ENCODE assay signal across 10 mouse cellular contexts in genomic region chr4:22095257-22096031, GRCm38 (mm10).
DNase-seq lines count a peak whose midpoint lies in the region; ATAC-seq and TF ChIP-seq lines count a peak whose summit lies in the region.
"Had no signal": no experiment of that assay in that cellular context is flagged by ENCODE, and none has a peak within 500 bp of the region (broad histone marks: within the 10 kb centered on the region; RNA-seq: fewer than 3 reads in every experiment).

No protein-coding gene starts in this region.

- H3K27me3 ChIP-seq in hindbrain, embryonic 10.5 days (ENCODE audit: insufficient read depth, poor library complexity, severe bottlenecking) = no peaks in the 10 kb centered on the region
- no peaks in the 10 kb centered on the region for H3K27me3 ChIP-seq in midbrain, embryonic 15.5 days (replicated peaks)

- H3K27ac ChIP-seq in gastrocnemius, adult 2 months = no peak overlapping the region
- 0 out of 2 replicates have a peak overlapping the region, but pooled peaks have one; percentile 29 for H3K27ac ChIP-seq in cortical plate, adult 2 months (ENCODE audit: insufficient read depth, low read length)
- peak overlapping the region; percentile 85 for H3K27ac ChIP-seq in hindbrain, embryonic 10.5 days
- peak overlapping the region; percentile 62 for H3K27ac ChIP-seq in midbrain, embryonic 15.5 days

- no peak overlapping the region for H3K4me3 ChIP-seq in gastrocnemius, adult 2 months
- H3K4me3 ChIP-seq in cortical plate, adult 2 months (ENCODE audit: insufficient read depth, low read length) = no peak overlapping the region
- H3K4me3 ChIP-seq in hindbrain, embryonic 10.5 days = no peak overlapping the region
- no peak overlapping the region for H3K4me3 ChIP-seq in midbrain, embryonic 15.5 days

- TF ChIP-seq POLR2A in cortical plate, adult 2 months (IDR thresholded peaks at IDR 0.05; ENCODE audit: extremely low read depth, insufficient read depth, low read length) = no peak

- peak; percentile 78 for ATAC-seq in midbrain, embryonic 15.5 days (replicated peaks)

- H3K4me1 ChIP-seq in cortical plate, adult 2 months (ENCODE audit: control insufficient read depth, insufficient read depth, low read length) = no peaks in the 10 kb centered on the region
- H3K4me1 ChIP-seq in hindbrain, embryonic 10.5 days (replicated peaks) = peaks cover 18% of the 10 kb centered on the region
- H3K4me1 ChIP-seq in midbrain, embryonic 15.5 days = peaks cover 14% of the 10 kb centered on the region

- no peak for TF ChIP-seq CTCF in gastrocnemius, adult 2 months (IDR thresholded peaks at IDR 0.05)
- no peak for TF ChIP-seq CTCF in cortical plate, adult 2 months (IDR thresholded peaks at IDR 0.05; ENCODE audit: extremely low read depth, insufficient read depth, low read length)

- DNase-seq in gastrocnemius, adult 2 months = peak; percentile 24
- no peak for DNase-seq in gastrocnemius, postnatal 25 days
- peak; percentile 12 for DNase-seq in hindbrain, embryonic 10.5 days (ENCODE audit: low spot score)
- no peak for DNase-seq in layer of hippocampus, postnatal 14 days (ENCODE audit: low spot score in 2 of 2)
- DNase-seq in adipocyte (ENCODE audit: low spot score) = no peak
- DNase-seq in thymus, postnatal 4 days = no peak
- DNase-seq: cerebellum, adult 9-10 months; lung, postnatal 4 days had no signal

- H3K9me3 ChIP-seq in hindbrain, embryonic 10.5 days = no peaks in the 10 kb centered on the region
- H3K9me3 ChIP-seq in midbrain, embryonic 15.5 days = no peaks in the 10 kb centered on the region

- no peak overlapping the region for H3K4me2 ChIP-seq in midbrain, embryonic 15.5 days

- H3K9ac ChIP-seq in midbrain, embryonic 15.5 days = no peak overlapping the region

- intact Hi-C loops in gastrocnemius, adult 2 months (cut with DNase I) = no loop called here

- H3K36me3 ChIP-seq in hindbrain, embryonic 10.5 days = no peaks in the 10 kb centered on the region
- H3K36me3 ChIP-seq in midbrain, embryonic 15.5 days (replicated peaks) = no peaks in the 10 kb centered on the region

- WGBS in hindbrain, embryonic 10.5 days = 41% methylated on average over 11 of the region's 11 CpGs
- WGBS in midbrain, embryonic 15.5 days = 13% methylated on average over 11 of the region's 11 CpGs

Comparison
In these comparisons a context has a peak if more than half of its experiments do, and no peak if none do; other contexts are left out.
1. DNase-seq: peak in gastrocnemius, adult 2 months (single experiment) and hindbrain, embryonic 10.5 days (single experiment); none in gastrocnemius, postnatal 25 days (single experiment), layer of hippocampus, postnatal 14 days (0 of 2), adipocyte (single experiment) and thymus, postnatal 4 days (single experiment).